Mouse (Mus musculus) thymus, adult 2 months (tissue): Measurements from ENCODE around the gene Tmtc1.

Source experiments
- CTCF ChIP-seq: fragments of 200-500 bp; IDR thresholded peaks from 2 replicates; pipeline ENCODE4 v1.5.1; 2012; ENCODE audit warnings: mild to moderate bottlenecking, control low read depth, low read length, moderate library complexity, borderline replicate concordance; ENCODE audit not compliant: control insufficient read depth, poor library complexity, insufficient read depth; ENCODE audit errors: extremely low read depth
- POLR2A ChIP-seq: fragments of 200-500 bp; IDR thresholded peaks from 2 replicates; pipeline ENCODE4 v1.6.1; 2012; ENCODE audit warnings: mild to moderate bottlenecking, low read length, control low read depth, moderate library complexity; ENCODE audit not compliant: control insufficient read depth, poor library complexity, insufficient read depth; ENCODE audit errors: extremely low read depth

DNA sequence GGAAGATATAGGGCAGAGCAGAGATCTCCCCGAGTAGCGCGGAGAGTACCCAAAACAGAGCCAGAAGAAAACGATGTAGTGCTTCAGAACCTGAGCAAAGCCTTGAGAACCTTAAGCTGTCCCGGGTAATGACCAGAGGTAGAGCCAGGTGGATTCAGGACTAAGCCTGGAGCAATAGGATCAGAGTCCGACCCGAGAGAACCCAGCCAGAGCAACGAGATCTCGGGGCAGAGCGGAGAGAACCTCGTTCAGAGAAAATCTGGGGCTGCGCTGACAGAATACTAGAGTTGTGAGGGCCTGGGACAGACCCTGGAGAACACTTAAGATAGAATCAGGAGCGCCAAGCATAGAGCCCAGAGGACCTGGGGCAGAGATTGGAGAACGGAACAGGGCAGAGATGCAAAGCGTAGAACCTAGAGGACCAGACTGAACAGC is 881 bp downstream of the Tmtc1 start:
- TF ChIP-seq POLR2A (no peak), CTCF (no peak)
